Mouse (Mus musculus) splenic B cell, adult 2 months (primary cell): ENCODE data around the gene Dlx6.

Experiments used
- DNase-seq: peaks from one replicate; pipeline ENCODE4 v3.0.0-alpha.2; 2011; ENCODE audit warnings: low read depth, low spot score
- H3K27me3 ChIP-seq: 2 replicates; pipeline ENCODE4 v1.6.1; 2012; ENCODE audit warnings: mild to moderate bottlenecking, low read length, moderate library complexity, mixed read lengths; ENCODE audit not compliant: control insufficient read depth, poor library complexity, insufficient read depth, severe bottlenecking
- H3K36me3 ChIP-seq: 2 replicates; pipeline ENCODE4 v1.6.1; 2012; ENCODE audit warnings: mild to moderate bottlenecking, low read length, moderate library complexity, mixed read lengths; ENCODE audit not compliant: control insufficient read depth, poor library complexity, insufficient read depth, severe bottlenecking

Dlx6 gene

DNA sequence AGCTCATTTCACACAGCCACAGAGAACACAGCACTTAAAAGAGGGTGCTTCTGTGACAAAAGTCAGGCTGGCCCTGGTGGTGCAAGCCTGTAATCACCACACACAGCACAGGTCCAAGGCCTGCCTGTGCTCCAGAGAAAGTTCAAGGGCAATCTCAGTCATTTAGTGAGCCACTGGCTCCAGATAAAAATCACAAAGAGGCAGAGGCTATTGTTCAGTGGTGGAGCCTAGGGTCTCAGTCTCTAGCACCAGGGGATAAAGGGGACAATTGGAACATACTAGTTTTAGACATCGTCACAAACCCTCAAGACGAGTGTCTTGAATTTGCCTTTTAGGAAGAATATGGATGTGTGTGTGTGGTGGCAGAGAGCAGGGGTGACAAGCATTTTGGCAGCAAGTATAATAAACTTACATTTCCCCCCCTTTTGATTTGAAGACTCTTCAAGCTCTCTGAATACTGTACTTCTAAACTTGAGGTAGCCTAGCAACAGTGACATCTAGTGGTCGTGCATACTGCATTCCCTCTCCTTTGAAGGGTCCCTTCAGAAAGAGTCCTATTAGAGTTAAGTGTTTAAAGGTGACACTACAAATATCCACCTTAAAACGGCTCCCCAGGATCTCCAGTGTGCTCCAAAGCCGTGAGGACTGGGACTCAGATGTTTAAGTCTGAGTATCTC is 51.9 kb downstream of the Dlx6 start:
- H3K36me3 ChIP-seq: no peaks in the 10 kb centered on the region
- DNase-seq: peak; percentile 33
- H3K27me3 ChIP-seq: no peaks in the 10 kb centered on the region

GRCm38 (mm10) chr6:6915526-6915915 is 52.4 kb downstream of the Dlx6 start:
- no peaks in the 10 kb centered on the region for H3K36me3 ChIP-seq
- H3K27me3 ChIP-seq: no peaks in the 10 kb centered on the region
- DNase-seq: no peak

- Histone ChIP-seq H3K27me3 (no peaks in the 10 kb centered on the region), H3K36me3 (no peaks in the 10 kb centered on the region)
- DNase-seq: no peak
Measured at GRCm38 (mm10) chr6:6917334-6917733, 54.2 kb downstream of the Dlx6 start.
